Mouse (Mus musculus) hindbrain, embryonic 13.5 days (tissue): ENCODE data around the gene Lipe. TPM values are rescaled to one million over a fixed set of nuclear protein-coding genes. Genes with fewer than 3 reads are reported as not detected.

Source experiments
- ATAC-seq: fragments of 200-750 bp; cut with Nextera tagmentation; 2 replicates; pipeline ENCODE4 v1.8.0; 2017; ENCODE audit warnings: moderate TSS enrichment; ENCODE audit not compliant: low FRiP score
- H3K27ac ChIP-seq: fragments of 300-500 bp; sonication (generic); 2 replicates; pipeline ENCODE4 v1.5.1; 2015; ENCODE audit warnings: inconsistent platforms, mild to moderate bottlenecking, moderate library complexity
- H3K27me3 ChIP-seq: fragments of 300-500 bp; sonication (generic); 2 replicates; pipeline ENCODE4 v1.6.1; 2015; ENCODE audit warnings: mild to moderate bottlenecking, inconsistent platforms
- H3K36me3 ChIP-seq: fragments of 300-500 bp; sonication (generic); 2 replicates; pipeline ENCODE4 v1.6.1; 2015; ENCODE audit warnings: mild to moderate bottlenecking, inconsistent platforms
- H3K4me1 ChIP-seq: fragments of 300-500 bp; sonication (generic); replicated peaks from 2 replicates; pipeline ENCODE4 v1.6.1; 2015; ENCODE audit warnings: inconsistent platforms
- H3K4me2 ChIP-seq: fragments of 300-500 bp; sonication (generic); 2 replicates; pipeline ENCODE4 v1.6.1; 2015; ENCODE audit warnings: inconsistent platforms, mild to moderate bottlenecking, moderate library complexity
- H3K4me3 ChIP-seq: fragments of 300-500 bp; sonication (generic); 2 replicates; pipeline ENCODE4 v1.5.1; 2015; ENCODE audit warnings: mild to moderate bottlenecking, inconsistent platforms
- H3K9ac ChIP-seq: fragments of 300-500 bp; sonication (generic); 2 replicates; pipeline ENCODE4 v1.6.1; 2015; ENCODE audit warnings: mild to moderate bottlenecking, inconsistent platforms
- H3K9me3 ChIP-seq: fragments of 300-500 bp; sonication (generic); 2 replicates; pipeline ENCODE4 v1.6.1; 2016; ENCODE audit warnings: inconsistent platforms
- WGBS: fragments of 180-500 bp; shearing (Covaris S2); methylation state at CpG from one replicate; pipeline ENCODE4 v1.1.7; 2015; 5-methylcytosine and 5-hydroxymethylcytosine counted together
- polyA plus RNA-seq: library from polyadenylated mRNA; unstranded; fragments of >200 nt; fragmentation: Nextera tagmentation; extraction: Ambion mirVana; gene quantifications from 2 replicates; pipeline ENCODE4 v1.2.1, GENCODE M21; 2015

Lipe gene
- polyA plus RNA-seq, 1 experiment from 2014 or later: 9.8 TPM

DNA sequence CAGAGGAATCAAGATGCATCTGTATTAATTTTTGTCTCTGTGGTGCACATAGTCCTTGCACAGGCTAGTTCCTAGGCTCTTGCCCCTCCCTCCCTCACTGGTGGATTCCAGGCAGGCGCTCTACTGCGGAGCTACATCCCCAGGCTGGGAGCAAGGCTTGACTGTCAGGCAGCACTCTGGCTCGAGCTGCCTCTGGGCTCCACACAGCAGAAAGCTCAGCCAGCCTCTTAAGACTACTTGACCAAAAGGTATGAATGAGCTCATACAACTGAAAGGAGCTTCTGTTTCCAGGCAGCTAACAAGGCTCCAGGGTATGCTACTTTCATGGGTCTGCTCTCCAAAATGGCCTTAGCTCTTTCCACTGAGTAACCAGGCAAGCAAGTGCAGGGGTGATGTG is 17.2 kb downstream of the Lipe start:
- Histone ChIP-seq H3K36me3 (peaks cover 59% of the 10 kb centered on the region), H3K9me3 (no peaks in the 10 kb centered on the region), H3K27ac (no peak overlapping the region), H3K4me3 (no peak overlapping the region), H3K27me3 (peaks cover 8% of the 10 kb centered on the region), H3K9ac (no peak overlapping the region), H3K4me2 (no peak overlapping the region), H3K4me1 (peaks cover 30% of the 10 kb centered on the region)
- no peak for ATAC-seq
- 43% methylated on average over 3 of the region's 3 CpGs for WGBS

DNA sequence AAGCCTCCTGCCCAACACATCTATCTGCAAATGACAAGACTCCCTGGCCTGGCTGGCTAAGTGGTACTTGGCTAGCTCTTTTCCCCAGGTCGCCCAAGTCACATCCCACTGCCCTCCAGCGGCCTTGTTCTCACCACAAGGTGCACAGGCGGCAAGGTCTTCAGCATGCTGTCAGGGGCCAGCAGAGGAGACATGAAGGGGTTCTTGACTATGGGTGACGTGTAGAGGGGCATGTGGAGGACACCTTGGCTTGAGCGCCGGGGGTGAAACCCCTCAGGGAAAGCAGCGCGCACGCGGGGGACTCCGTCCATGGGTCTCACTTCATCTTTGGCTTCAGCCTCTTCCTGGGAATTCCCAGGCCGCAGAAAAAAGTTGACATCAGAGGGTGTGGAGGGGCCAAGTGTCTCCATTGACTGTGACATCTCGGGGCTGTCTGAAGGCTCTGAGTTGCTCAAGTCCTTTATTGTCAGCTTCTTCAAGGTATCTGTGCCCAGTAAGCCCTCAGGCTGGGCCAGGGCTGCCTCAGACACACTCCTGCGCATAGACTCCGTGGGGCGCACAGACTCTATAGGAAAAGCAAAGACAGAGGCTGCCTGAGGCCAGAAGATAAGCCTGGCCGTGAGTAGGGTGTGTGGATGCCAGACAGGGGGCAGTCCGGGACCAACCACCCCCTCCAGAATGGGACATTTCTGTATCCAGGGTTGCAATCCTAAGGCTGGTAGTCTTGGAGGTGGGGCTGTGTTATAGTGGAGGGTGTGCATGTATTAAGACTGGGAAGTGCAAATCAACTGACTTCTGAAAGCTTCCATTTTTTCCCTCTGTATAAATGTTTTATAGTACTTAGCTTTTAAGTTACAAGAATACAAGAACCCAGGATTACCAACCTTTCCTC is 17.9 kb downstream of the Lipe start:
- no peak overlapping the region for H3K4me3 ChIP-seq
- no peak for ATAC-seq
- peaks cover 52% of the 10 kb centered on the region for H3K36me3 ChIP-seq
- no peak overlapping the region for H3K27ac ChIP-seq
- H3K9ac ChIP-seq: 0 out of 2 replicates have a peak overlapping the region, but pooled peaks have one; percentile 5
- H3K27me3 ChIP-seq: peaks cover 8% of the 10 kb centered on the region
- WGBS: 68% methylated on average over 18 of the region's 18 CpGs
- no peaks in the 10 kb centered on the region for H3K9me3 ChIP-seq
- H3K4me2 ChIP-seq: peak overlapping the region; percentile 57
- peaks cover 25% of the 10 kb centered on the region for H3K4me1 ChIP-seq

DNA sequence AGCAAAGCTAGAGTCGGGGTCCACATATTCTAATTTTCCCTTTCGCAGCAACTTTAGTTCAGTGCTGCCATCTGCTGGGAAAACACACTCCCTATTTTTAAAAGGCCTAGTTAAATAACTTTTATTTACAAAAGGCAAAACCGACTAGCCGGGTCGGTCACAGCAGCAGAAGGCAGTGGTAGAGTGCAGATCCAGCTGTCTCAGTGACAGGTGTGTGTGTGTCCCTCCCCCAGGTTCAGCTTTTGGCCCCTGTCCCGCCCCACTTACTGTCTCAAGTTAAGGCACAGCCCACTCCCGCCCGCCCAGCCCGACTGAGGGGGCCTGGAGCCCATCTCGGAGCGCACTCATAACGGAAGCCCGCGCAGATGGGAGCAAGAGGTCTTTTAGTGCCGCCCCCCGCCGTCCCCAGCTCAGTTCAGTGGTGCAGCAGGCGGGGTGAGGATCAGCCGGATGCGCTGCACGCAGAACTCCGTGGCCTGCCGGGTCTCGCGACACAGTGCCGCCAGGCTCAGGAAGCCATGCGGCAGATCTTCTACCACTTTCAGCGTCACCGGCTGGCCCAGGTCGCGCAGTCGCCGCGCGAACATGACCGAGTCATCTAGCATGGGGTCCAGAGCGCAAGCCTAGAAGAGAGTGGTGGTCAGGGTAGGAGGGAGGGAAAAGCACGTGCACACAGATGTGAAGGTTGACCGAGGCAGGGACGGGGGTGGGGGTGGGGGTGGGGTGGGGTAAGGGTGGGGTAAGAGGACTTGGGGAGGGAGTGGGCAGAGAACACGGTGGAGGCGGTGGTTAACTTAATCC is 18.8 kb downstream of the Lipe start:
- Histone ChIP-seq H3K27me3 (peaks cover 8% of the 10 kb centered on the region), H3K36me3 (peaks cover 43% of the 10 kb centered on the region), H3K9me3 (no peaks in the 10 kb centered on the region), H3K9ac (peak overlapping the region; percentile 69), H3K4me1 (peaks cover 24% of the 10 kb centered on the region), H3K4me2 (peak overlapping the region; percentile 57), H3K4me3 (peak overlapping the region; percentile 28), H3K27ac (no peak overlapping the region)
- 1% methylated on average over 42 of the region's 42 CpGs for WGBS
- ATAC-seq: peak; percentile 52

DNA sequence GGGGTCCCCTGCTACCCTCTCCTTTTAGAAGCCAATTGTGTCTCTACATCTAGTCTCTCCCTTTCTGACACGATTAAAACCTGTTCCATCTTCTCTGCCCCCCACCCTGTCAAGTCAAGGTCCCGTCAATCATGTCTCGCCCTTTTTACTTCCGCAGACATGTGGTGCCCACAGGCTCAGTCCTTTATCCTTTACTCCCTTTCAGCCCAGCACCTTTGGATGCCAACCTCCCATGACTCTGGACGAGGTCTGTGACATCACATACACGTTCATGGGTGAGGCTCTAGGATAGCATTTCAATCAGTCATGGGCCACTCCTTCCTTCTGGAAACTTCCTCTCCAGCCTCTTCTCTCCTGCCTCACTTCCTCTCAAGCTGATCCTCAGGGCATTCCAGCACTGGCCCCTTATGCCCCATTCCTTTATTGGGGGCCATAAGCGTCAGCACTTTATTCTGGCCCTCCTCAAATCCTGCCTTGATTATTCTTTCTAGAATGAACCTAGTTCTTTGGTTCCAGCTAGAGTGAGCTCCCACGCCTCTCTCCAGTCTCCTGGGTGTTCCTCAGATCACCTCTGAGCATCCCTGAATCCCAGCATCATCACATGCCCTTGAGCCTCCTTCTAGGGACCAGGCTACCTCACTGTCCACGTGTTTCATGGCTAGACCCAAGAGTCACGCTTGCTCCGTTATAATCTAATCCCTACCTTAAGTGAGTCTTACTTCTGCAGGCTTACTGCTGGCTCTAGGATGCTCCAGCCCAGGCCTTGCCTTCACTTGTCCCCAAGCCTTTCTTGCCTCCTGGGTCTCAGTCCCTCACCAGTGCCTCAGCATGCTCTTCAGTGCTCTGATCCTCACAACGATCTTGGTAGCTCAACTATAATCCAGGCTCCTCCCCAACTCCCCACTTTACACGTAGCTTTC is 20.1 kb downstream of the Lipe start:
- ATAC-seq: no peak
- Histone ChIP-seq H3K27me3 (peaks cover 8% of the 10 kb centered on the region), H3K4me2 (no peak overlapping the region), H3K9me3 (no peaks in the 10 kb centered on the region), H3K4me1 (peaks cover 24% of the 10 kb centered on the region), H3K9ac (no peak overlapping the region), H3K36me3 (peaks cover 30% of the 10 kb centered on the region), H3K4me3 (no peak overlapping the region), H3K27ac (no peak overlapping the region)
- 84% methylated on average over 13 of the region's 13 CpGs for WGBS

DNA sequence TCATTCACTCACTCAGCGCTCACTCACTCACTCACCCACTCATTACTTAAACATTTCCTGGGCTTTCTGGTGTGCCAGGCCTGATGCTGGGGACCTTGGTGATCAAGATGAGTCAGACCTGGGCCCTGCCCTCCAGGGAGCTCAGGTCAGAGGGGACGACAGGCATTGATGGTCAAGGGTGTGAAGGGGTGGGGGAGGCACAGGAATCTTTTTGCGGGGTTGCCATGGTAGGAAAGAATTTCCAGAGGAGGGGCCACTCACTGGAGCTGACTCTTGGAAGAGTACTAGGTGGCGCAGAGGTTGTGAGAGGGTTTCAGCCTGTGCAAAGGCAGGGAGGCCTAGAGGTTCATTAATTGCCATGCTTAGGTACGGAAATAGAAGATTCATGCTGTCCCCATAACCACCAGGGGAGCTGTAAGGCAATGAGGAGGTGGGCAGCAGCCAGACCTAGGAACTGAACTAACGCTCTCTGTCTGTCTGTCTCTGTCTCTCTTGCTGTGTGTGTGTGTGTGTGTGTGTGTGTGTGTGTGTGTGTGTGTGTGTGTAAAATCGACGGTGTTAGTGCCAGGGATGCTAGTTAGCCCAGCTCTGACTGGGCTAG is 21.3 kb downstream of the Lipe start:
- Histone ChIP-seq H3K4me3 (peak overlapping the region; percentile 35), H3K4me1 (peaks cover 24% of the 10 kb centered on the region), H3K27me3 (peaks cover 8% of the 10 kb centered on the region), H3K27ac (no peak overlapping the region), H3K4me2 (peak overlapping the region; percentile 52), H3K9me3 (no peaks in the 10 kb centered on the region), H3K9ac (peak overlapping the region; percentile 58), H3K36me3 (peaks cover 20% of the 10 kb centered on the region)
- no peak; the same call in 1 of the 2 replicates for ATAC-seq
- WGBS: 43% methylated on average over 8 of the region's 8 CpGs

DNA sequence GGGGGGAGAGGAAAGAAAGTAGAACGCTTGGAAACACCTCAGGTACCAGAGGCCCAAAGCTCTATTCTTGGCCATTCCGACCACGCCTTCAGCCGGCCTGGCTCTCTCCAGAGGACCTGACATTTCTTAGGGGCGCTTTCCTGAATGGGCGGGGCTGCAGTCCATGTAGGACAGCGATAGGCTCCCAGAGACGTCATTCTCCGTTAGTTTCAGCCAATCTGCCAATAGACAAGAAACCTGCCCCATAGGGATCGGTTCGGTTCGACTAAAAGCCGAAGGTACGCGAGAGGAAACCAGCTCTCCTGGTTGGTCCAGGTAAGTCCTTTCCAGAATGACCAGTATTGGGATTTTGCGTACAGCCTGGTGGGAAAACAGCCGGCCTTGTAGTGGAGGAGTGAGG is 22.0 kb downstream of the Lipe start:
- peaks cover 24% of the 10 kb centered on the region for H3K4me1 ChIP-seq
- peak overlapping the region; percentile 52 for H3K4me2 ChIP-seq
- peak; percentile 63; the same call in 1 of the 2 replicates for ATAC-seq
- no peaks in the 10 kb centered on the region for H3K9me3 ChIP-seq
- H3K4me3 ChIP-seq: peak overlapping the region; percentile 35
- no peak overlapping the region for H3K27ac ChIP-seq
- peaks cover 8% of the 10 kb centered on the region for H3K27me3 ChIP-seq
- H3K9ac ChIP-seq: 0 out of 2 replicates have a peak overlapping the region, but pooled peaks have one; percentile 58
- WGBS: 6% methylated on average over 17 of the region's 17 CpGs
- H3K36me3 ChIP-seq: peaks cover 13% of the 10 kb centered on the region

DNA sequence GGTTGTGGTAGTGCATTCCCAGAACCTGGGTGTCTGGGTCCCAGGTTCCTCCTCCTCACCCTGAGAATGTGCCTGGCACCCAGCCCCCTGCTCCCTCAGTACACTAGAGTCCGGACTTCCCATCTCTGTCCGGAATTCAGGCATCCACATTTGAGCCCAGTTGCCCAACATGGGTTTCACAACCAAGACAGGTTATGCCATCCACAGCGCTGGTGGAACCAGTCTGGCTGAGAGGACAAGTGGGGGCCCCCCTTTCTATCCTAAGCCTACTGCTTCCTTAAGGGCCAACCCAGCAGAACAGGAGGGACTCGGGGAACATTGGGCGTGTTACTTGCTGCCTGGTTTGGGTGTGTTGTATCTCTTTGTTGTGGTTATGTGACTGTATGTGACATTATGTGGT is 26.1 kb downstream of the Lipe start:
- 95% methylated on average over 5 of the region's 5 CpGs for WGBS
- ATAC-seq: no peak
- H3K27me3 ChIP-seq: peaks cover 31% of the 10 kb centered on the region
- H3K9ac ChIP-seq: no peak overlapping the region
- no peaks in the 10 kb centered on the region for H3K36me3 ChIP-seq
- H3K27ac ChIP-seq: no peak overlapping the region
- no peaks in the 10 kb centered on the region for H3K9me3 ChIP-seq
- H3K4me1 ChIP-seq: peaks cover 18% of the 10 kb centered on the region
- H3K4me3 ChIP-seq: no peak overlapping the region
- H3K4me2 ChIP-seq: no peak overlapping the region

DNA sequence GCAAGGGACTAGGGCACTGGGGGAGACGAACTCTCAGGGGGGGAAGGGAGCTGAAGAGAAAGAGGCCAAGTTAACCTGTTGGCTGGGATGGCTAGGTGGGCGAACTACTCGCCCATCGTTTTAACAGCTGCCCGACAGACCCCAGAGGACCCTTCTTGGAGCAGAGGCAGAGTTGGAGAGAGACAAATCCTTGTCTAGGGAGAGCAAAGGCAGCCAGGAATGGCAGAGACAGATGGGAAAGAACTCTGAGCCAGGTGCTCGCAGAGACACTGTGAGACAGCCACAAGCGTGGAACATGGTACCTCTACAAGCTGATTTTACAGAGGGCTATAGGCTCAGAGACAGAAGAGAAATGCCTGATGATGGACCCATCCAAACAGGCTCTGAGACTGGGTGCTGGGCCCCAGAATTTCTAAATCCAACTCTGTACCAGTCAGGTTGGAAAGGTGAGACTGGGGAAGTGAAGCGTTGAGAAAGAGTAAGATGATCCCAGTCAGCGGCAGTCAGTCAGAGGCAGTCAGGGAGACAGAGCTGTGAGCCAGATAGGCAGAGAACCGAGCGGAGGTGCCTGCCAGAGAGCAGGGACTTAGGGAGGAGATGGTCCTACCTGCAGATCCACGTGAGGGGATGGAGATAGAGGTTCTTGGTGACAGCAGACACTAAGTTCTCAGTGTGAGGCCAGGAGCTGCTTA is 29.3 kb downstream of the Lipe start, which contains the start of gene Cnfn:
Gene Cnfn (minus strand): TSS at position 667 of the 692 bp plus-strand sequence.
- Histone ChIP-seq H3K27ac (no peak within 1 kb of the TSS), H3K4me2 (no peak within 1 kb of the TSS), H3K36me3 (peaks cover 5% of the 10 kb centered on the region), H3K9me3 (no peaks in the 10 kb centered on the region), H3K4me1 (peaks cover 31% of the 10 kb centered on the region), H3K9ac (no peak within 1 kb of the TSS), H3K4me3 (no peak within 1 kb of the TSS), H3K27me3 (peaks cover 52% of the 10 kb centered on the region)
- no peak for ATAC-seq
- WGBS: 51% methylated on average over 12 of the region's 12 CpGs

DNA sequence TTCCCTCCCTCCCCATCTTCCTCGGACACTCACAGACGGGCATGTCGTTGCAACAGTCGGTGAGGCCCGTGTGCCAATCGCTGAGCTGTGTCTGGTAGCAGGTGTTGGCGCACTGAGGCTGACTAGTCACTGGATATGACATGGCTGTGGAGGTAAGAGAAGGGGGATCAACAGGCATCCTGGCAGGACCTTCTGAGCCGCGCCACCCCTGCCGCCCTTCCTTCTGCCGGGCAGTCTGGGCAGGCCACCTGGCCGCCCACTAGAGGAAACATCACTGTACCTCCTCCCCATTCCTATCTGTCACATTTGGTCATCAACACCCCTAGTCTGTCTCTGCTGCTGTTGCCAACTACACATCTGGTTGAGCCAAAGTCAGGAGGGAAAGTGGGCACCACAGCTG is 30.2 kb downstream of the Lipe start:
- no peak overlapping the region for H3K27ac ChIP-seq
- H3K4me1 ChIP-seq: peaks cover 31% of the 10 kb centered on the region
- no peak overlapping the region for H3K9ac ChIP-seq
- 26% methylated on average over 12 of the region's 12 CpGs for WGBS
- no peaks in the 10 kb centered on the region for H3K9me3 ChIP-seq
- no peak overlapping the region for H3K4me2 ChIP-seq
- peaks cover 55% of the 10 kb centered on the region for H3K27me3 ChIP-seq
- ATAC-seq: no peak
- no peak overlapping the region for H3K4me3 ChIP-seq
- H3K36me3 ChIP-seq: peaks cover 14% of the 10 kb centered on the region

DNA sequence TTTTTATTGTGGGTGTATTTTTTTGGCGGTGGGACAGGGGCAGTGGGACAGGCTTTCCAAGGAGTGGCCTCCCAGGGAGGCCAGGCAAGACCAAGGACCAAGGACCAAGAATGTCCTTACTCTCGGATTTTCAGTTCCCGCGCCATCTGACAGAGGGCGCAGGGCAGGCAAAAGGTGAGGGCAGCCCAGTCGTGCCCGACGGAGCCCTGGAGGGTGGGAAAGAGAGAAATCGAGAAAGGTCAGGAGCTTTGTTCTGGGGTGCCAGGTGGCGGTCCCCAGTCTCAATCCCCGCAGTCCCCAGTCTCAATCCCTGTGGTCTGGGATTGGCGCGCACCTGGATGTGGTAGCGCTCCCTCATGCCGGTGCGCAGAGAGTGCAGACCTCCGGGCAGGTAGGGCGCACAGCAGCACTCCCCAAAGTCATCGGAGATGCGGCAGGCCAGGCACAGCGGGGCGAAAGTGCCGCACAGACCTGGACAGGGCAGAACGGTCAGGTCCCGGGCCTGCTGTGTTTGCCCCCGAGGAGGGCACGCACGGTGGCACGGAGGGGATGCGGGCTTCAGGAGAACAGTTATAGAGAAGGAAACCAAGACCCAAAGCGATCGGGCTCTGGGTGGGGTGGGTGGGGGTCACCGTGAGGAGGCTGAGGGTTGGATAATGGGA is 30.7 kb downstream of the Lipe start:
- H3K9me3 ChIP-seq: no peaks in the 10 kb centered on the region
- H3K4me1 ChIP-seq: peaks cover 31% of the 10 kb centered on the region
- peaks cover 20% of the 10 kb centered on the region for H3K36me3 ChIP-seq
- no peak overlapping the region for H3K27ac ChIP-seq
- peak overlapping the region; percentile 5; the same call in 1 of the 2 replicates for H3K4me3 ChIP-seq
- 0 out of 2 replicates have a peak overlapping the region, but pooled peaks have one; percentile 13 for H3K9ac ChIP-seq
- peak overlapping the region; percentile 33 for H3K4me2 ChIP-seq
- 2% methylated on average over 33 of the region's 33 CpGs for WGBS
- ATAC-seq: no peak
- peaks cover 55% of the 10 kb centered on the region for H3K27me3 ChIP-seq
